Mouse (Mus musculus) spleen, adult 2 months (tissue): Measurements from ENCODE around the gene Adamtsl5.

Experiments
- CTCF ChIP-seq: fragments of 200-500 bp; IDR thresholded peaks from 2 replicates; pipeline ENCODE4 v1.5.1; 2011; ENCODE audit warnings: mild to moderate bottlenecking, inconsistent platforms; ENCODE audit not compliant: insufficient read depth, insufficient read length, insufficient replicate concordance; ENCODE audit errors: extremely low read depth
- POLR2A ChIP-seq: fragments of 200-500 bp; IDR thresholded peaks from 2 replicates; pipeline ENCODE4 v1.6.1; 2011; ENCODE audit warnings: low read depth, low read length, inconsistent platforms

GRCm38 (mm10) chr10:80304862-80305261, 43.4 kb downstream of the Adamtsl5 start:
- TF ChIP-seq CTCF (no peak), POLR2A (no peak)
